Mouse (Mus musculus) bone marrow macrophage, adult 2 months (primary cell): ENCODE results near the gene Armt1.

Experiments
- CTCF ChIP-seq: IDR thresholded peaks from 2 replicates; pipeline ENCODE4 v1.5.1; 2012; ENCODE audit warnings: low read depth, mild to moderate bottlenecking, low read length, moderate library complexity
- POLR2A ChIP-seq: IDR thresholded peaks from 2 replicates; pipeline ENCODE4 v1.6.1; 2012; ENCODE audit warnings: mild to moderate bottlenecking, low read depth, low read length, borderline replicate concordance

DNA sequence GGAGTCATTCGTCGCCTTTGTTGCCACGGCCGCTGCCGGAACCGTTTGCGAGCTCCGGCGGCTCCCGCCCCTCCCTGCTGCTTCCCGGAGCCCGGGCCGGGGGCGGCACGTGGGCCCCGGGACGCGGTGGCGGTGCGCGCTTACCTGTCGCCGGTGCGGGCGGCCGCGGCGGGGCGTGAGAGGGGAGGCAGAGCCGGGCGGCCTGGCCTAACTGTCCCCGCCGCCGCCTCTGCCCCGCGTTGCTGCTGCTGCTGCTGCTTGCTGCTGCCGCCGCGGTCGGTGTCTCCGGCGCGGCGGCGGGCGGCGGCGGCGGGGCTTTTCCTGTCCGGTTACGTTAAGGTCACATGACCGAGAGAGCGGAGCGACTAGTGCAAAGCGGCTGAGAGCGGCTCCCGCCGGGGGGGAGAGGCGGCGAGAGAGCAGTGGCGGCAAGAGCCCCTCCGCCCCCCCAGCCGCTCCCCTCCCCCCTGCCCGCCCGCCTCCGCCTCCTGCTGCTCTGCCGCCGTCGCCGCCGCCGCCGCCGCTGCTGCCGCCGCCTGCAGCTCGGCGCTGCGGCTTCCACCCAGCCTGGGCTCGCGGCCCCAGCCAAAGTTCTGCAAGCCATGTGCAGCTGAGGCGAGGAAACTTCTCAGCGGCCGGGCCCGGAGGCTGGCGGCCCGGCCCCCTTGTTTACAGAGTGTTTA is 44.4 kb upstream of the Armt1 start, which contains the start of gene Zbtb2:
- no peak for TF ChIP-seq CTCF
- no peak for TF ChIP-seq POLR2A
